Mouse (Mus musculus): ENCODE measurements at regions not wholly inside any gene's neighbourhood (a gene's known extent, or its start where the extent isn't known, plus 50 kb on each side); places are given as distances from the start of the nearest gene placed in this dataset.

- Histone ChIP-seq H3K27ac (ENCODE audit: low read length) (no peak overlapping the region), H3K4me3 (ENCODE audit: low read length) (no peak overlapping the region), H3K4me1 (ENCODE audit: control insufficient read depth, insufficient read depth, low read length) (no peaks in the 10 kb centered on the region), H3K9me3 (replicated peaks; ENCODE audit: control insufficient read depth, low read length) (no peaks in the 10 kb centered on the region), H3K36me3 (ENCODE audit: control insufficient read depth, insufficient read depth) (no peaks in the 10 kb centered on the region), H3K9ac (ENCODE audit: low read length) (no peak overlapping the region), H3K27me3 (ENCODE audit: control insufficient read depth, insufficient read depth, low read length) (no peaks in the 10 kb centered on the region), H3K4me2 (ENCODE audit: low read depth, low read length) (no peak overlapping the region)
- ATAC-seq (replicated peaks; ENCODE audit: extremely low read depth, insufficient read depth, low FRiP score), result no peak
These were observed 68.1 kb downstream of the Cenpw start for GRCm38 (mm10) chr10:30132243-30132642.

GRCm38 (mm10) chr10:30110341-30110740, 90.0 kb downstream of the Cenpw start:
- no peak overlapping the region for H3K27ac ChIP-seq (ENCODE audit: low read length)
- no peaks in the 10 kb centered on the region for H3K27me3 ChIP-seq (ENCODE audit: control insufficient read depth, insufficient read depth, low read length)
- H3K4me3 ChIP-seq (ENCODE audit: low read length), result no peak overlapping the region
- WGBS, result 49% methylated on average over 3 of the region's 3 CpGs
- no peak overlapping the region for H3K4me2 ChIP-seq (ENCODE audit: low read depth, low read length)
- H3K36me3 ChIP-seq (ENCODE audit: control insufficient read depth, insufficient read depth), result no peaks in the 10 kb centered on the region
- ATAC-seq (replicated peaks; ENCODE audit: extremely low read depth, insufficient read depth, low FRiP score), result no peak
- H3K4me1 ChIP-seq (ENCODE audit: control insufficient read depth, insufficient read depth, low read length), result no peaks in the 10 kb centered on the region
- no peaks in the 10 kb centered on the region for H3K9me3 ChIP-seq (replicated peaks; ENCODE audit: control insufficient read depth, low read length)
- no peak overlapping the region for H3K9ac ChIP-seq (ENCODE audit: low read length)

- ATAC-seq (replicated peaks; ENCODE audit: extremely low read depth, insufficient read depth, low FRiP score), result no peak
These were observed 97.9 kb downstream of the Cenpw start for GRCm38 (mm10) chr10:30102443-30102842.

GRCm38 (mm10) chr10:30094603-30095002, 105.8 kb downstream of the Cenpw start:
- Histone ChIP-seq H3K36me3 (ENCODE audit: control insufficient read depth, insufficient read depth) (no peaks in the 10 kb centered on the region), H3K9ac (ENCODE audit: low read length) (no peak overlapping the region)
- no peak for ATAC-seq (replicated peaks; ENCODE audit: extremely low read depth, insufficient read depth, low FRiP score)

More at GRCm38 (mm10) chr10:30102443-30102842, 97.9 kb downstream of the Cenpw start:
- H3K36me3 ChIP-seq (ENCODE audit: control insufficient read depth, insufficient read depth), result no peaks in the 10 kb centered on the region
- no peaks in the 10 kb centered on the region for H3K4me1 ChIP-seq (ENCODE audit: control insufficient read depth, insufficient read depth, low read length)
- no peak overlapping the region for H3K9ac ChIP-seq (ENCODE audit: low read length)
- no peaks in the 10 kb centered on the region for H3K9me3 ChIP-seq (replicated peaks; ENCODE audit: control insufficient read depth, low read length)
- no peak overlapping the region for H3K4me3 ChIP-seq (ENCODE audit: low read length)
- H3K27me3 ChIP-seq (ENCODE audit: control insufficient read depth, insufficient read depth, low read length), result no peaks in the 10 kb centered on the region
- H3K4me2 ChIP-seq (ENCODE audit: low read depth, low read length), result no peak overlapping the region
- no peak overlapping the region for H3K27ac ChIP-seq (ENCODE audit: low read length)

GRCm38 (mm10) chr10:30091549-30091948, 108.8 kb downstream of the Cenpw start:
- H3K27me3 ChIP-seq (ENCODE audit: control insufficient read depth, insufficient read depth, low read length), result no peaks in the 10 kb centered on the region

More at GRCm38 (mm10) chr10:30094603-30095002, 105.8 kb downstream of the Cenpw start:
- Histone ChIP-seq H3K27me3 (ENCODE audit: control insufficient read depth, insufficient read depth, low read length) (no peaks in the 10 kb centered on the region), H3K4me1 (ENCODE audit: control insufficient read depth, insufficient read depth, low read length) (no peaks in the 10 kb centered on the region), H3K4me2 (ENCODE audit: low read depth, low read length) (no peak overlapping the region), H3K9me3 (replicated peaks; ENCODE audit: control insufficient read depth, low read length) (no peaks in the 10 kb centered on the region), H3K27ac (ENCODE audit: low read length) (no peak overlapping the region), H3K4me3 (ENCODE audit: low read length) (no peak overlapping the region)

GRCm38 (mm10) chr10:30089406-30089805, 111.0 kb downstream of the Cenpw start:
- peak; percentile 65 for ATAC-seq (replicated peaks; ENCODE audit: extremely low read depth, insufficient read depth, low FRiP score)
- Histone ChIP-seq H3K4me2 (ENCODE audit: low read depth, low read length) (no peak overlapping the region), H3K27me3 (ENCODE audit: control insufficient read depth, insufficient read depth, low read length) (no peaks in the 10 kb centered on the region)

More at GRCm38 (mm10) chr10:30091549-30091948, 108.8 kb downstream of the Cenpw start:
- Histone ChIP-seq H3K36me3 (ENCODE audit: control insufficient read depth, insufficient read depth) (no peaks in the 10 kb centered on the region), H3K9me3 (replicated peaks; ENCODE audit: control insufficient read depth, low read length) (no peaks in the 10 kb centered on the region), H3K9ac (ENCODE audit: low read length) (no peak overlapping the region), H3K4me3 (ENCODE audit: low read length) (no peak overlapping the region), H3K27ac (ENCODE audit: low read length) (no peak overlapping the region), H3K4me2 (ENCODE audit: low read depth, low read length) (no peak overlapping the region), H3K4me1 (ENCODE audit: control insufficient read depth, insufficient read depth, low read length) (no peaks in the 10 kb centered on the region)
- WGBS, result 13% methylated on average over 1 of the region's 1 CpGs
- no peak for ATAC-seq (replicated peaks; ENCODE audit: extremely low read depth, insufficient read depth, low FRiP score)

GRCm38 (mm10) chr10:30085059-30085458, 115.3 kb downstream of the Cenpw start:
- no peaks in the 10 kb centered on the region for H3K4me1 ChIP-seq (ENCODE audit: control insufficient read depth, insufficient read depth, low read length)
- 77% methylated on average over 5 of the region's 5 CpGs for WGBS
- H3K27me3 ChIP-seq (ENCODE audit: control insufficient read depth, insufficient read depth, low read length), result no peaks in the 10 kb centered on the region
- no peak overlapping the region for H3K4me2 ChIP-seq (ENCODE audit: low read depth, low read length)
- H3K27ac ChIP-seq (ENCODE audit: low read length), result no peak overlapping the region
- no peak for ATAC-seq (replicated peaks; ENCODE audit: extremely low read depth, insufficient read depth, low FRiP score)
- H3K36me3 ChIP-seq (ENCODE audit: control insufficient read depth, insufficient read depth), result no peaks in the 10 kb centered on the region
- no peak overlapping the region for H3K4me3 ChIP-seq (ENCODE audit: low read length)
- no peaks in the 10 kb centered on the region for H3K9me3 ChIP-seq (replicated peaks; ENCODE audit: control insufficient read depth, low read length)
- no peak overlapping the region for H3K9ac ChIP-seq (ENCODE audit: low read length)

More at GRCm38 (mm10) chr10:30089406-30089805, 111.0 kb downstream of the Cenpw start:
- Histone ChIP-seq H3K9ac (ENCODE audit: low read length) (no peak overlapping the region), H3K36me3 (ENCODE audit: control insufficient read depth, insufficient read depth) (no peaks in the 10 kb centered on the region), H3K27ac (ENCODE audit: low read length) (no peak overlapping the region), H3K9me3 (replicated peaks; ENCODE audit: control insufficient read depth, low read length) (no peaks in the 10 kb centered on the region), H3K4me1 (ENCODE audit: control insufficient read depth, insufficient read depth, low read length) (no peaks in the 10 kb centered on the region), H3K4me3 (ENCODE audit: low read length) (no peak overlapping the region)
- WGBS, result 28% methylated on average over 7 of the region's 7 CpGs

GRCm38 (mm10) chr10:30066692-30067091, 133.7 kb downstream of the Cenpw start:
- 58% methylated on average over 2 of the region's 2 CpGs for WGBS
- no peak for ATAC-seq (replicated peaks; ENCODE audit: extremely low read depth, insufficient read depth, low FRiP score)
- H3K4me3 ChIP-seq (ENCODE audit: low read length), result no peak overlapping the region

GRCm38 (mm10) chr10:30030621-30031020, 169.7 kb downstream of the Cenpw start:
- H3K4me1 ChIP-seq (ENCODE audit: control insufficient read depth, insufficient read depth, low read length), result no peaks in the 10 kb centered on the region
- ATAC-seq (replicated peaks; ENCODE audit: extremely low read depth, insufficient read depth, low FRiP score), result no peak
- H3K4me3 ChIP-seq (ENCODE audit: low read length), result no peak overlapping the region
- H3K9me3 ChIP-seq (replicated peaks; ENCODE audit: control insufficient read depth, low read length), result no peaks in the 10 kb centered on the region
- 51% methylated on average over 4 of the region's 4 CpGs for WGBS
- no peak overlapping the region for H3K9ac ChIP-seq (ENCODE audit: low read length)
- H3K27ac ChIP-seq (ENCODE audit: low read length), result no peak overlapping the region
- no peaks in the 10 kb centered on the region for H3K27me3 ChIP-seq (ENCODE audit: control insufficient read depth, insufficient read depth, low read length)
- no peaks in the 10 kb centered on the region for H3K36me3 ChIP-seq (ENCODE audit: control insufficient read depth, insufficient read depth)
- no peak overlapping the region for H3K4me2 ChIP-seq (ENCODE audit: low read depth, low read length)

More at GRCm38 (mm10) chr10:30066692-30067091, 133.7 kb downstream of the Cenpw start:
- Histone ChIP-seq H3K27ac (ENCODE audit: low read length) (no peak overlapping the region), H3K27me3 (ENCODE audit: control insufficient read depth, insufficient read depth, low read length) (no peaks in the 10 kb centered on the region), H3K9me3 (replicated peaks; ENCODE audit: control insufficient read depth, low read length) (no peaks in the 10 kb centered on the region), H3K36me3 (ENCODE audit: control insufficient read depth, insufficient read depth) (no peaks in the 10 kb centered on the region), H3K4me1 (ENCODE audit: control insufficient read depth, insufficient read depth, low read length) (no peaks in the 10 kb centered on the region), H3K9ac (ENCODE audit: low read length) (no peak overlapping the region), H3K4me2 (ENCODE audit: low read depth, low read length) (no peak overlapping the region)
